Mouse (Mus musculus) embryo, embryonic 11 days (tissue): Measurements from ENCODE around the gene Prmt1.

Experiments
- DNase-seq: peaks from one replicate; pipeline ENCODE4 v3.0.0-alpha.2; 2015

The Prmt1 gene

GRCm38 (mm10) chr7:44938680-44939079 is 47.7 kb downstream of the Prmt1 start:
- no peak for DNase-seq

DNA sequence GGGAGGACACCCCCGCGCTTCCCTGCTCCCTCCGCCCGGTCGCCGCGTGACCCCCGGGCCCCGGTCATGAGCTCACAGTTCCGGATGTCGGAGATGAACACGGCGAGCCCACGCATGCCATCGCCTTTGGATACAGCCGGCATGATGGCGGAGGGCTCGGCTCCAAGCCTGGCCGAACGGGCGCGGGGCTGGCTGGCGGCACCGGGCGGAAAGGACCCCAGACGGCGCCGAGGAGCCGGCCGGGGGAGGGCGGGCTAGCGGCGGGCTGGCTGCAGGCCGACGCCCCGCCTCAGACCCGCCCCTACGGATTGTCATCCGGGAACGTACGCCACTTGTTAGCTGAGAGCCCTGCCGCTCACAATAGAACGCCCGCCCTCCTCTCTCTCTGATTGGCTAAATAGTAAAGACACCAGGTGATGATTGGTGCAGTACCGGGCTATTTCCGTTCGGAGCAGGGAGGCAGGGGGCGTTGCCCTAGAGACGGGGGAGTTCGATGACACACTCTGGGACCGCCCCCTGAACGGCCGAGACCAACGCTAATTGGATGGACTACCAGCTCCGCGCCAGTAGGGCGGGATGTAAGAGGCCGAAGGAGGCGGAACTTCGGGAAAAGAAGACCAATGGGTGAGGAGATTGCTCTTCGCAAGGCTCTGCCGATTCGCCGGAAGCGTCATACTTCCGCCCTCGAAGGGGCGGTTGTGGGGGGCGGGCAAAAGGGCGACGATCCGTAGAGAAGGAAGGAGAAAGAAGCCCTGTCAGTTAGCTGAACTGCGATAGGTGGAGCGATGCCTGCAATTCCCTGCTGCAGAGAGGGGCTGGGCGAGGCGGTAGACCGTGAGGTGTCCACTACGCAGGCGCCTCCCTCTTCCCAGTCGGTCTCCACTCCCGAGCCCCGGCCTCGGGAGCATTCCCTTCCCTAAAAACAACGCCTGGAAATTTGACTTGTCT is 56.9 kb downstream of the Prmt1 start, which contains the start of gene Ap2a1:
Gene Ap2a1, minus strand, starts transcription at position 293 of the 948 bp plus-strand sequence.
- peak; percentile 100 for DNase-seq

GRCm38 (mm10) chr7:44928570-44928969 is 57.8 kb downstream of the Prmt1 start:
- no peak for DNase-seq
